Mouse (Mus musculus) heart, postnatal 0 days (tissue): ENCODE results near the gene Fbxl13.

ENCODE experiments used
- CTCF ChIP-seq: IDR thresholded peaks from 2 replicates; pipeline ENCODE4 v1.5.1; 2016; ENCODE audit warnings: antibody characterized with exemption, control low read depth, low read depth
- EP300 ChIP-seq: IDR thresholded peaks from 2 replicates; pipeline ENCODE4 v1.6.1; 2016; ENCODE audit warnings: antibody characterized with exemption, low read depth

GRCm38 (mm10) chr5:21439446-21440110, 205.9 kb downstream of the Fbxl13 start:
- TF ChIP-seq EP300 (no peak), CTCF (no peak)
